Mouse (Mus musculus) adrenal gland, adult 8-10 months (tissue): ENCODE data around the gene Lrrn2. TPM values are rescaled to one million over a fixed set of nuclear protein-coding genes. Genes with fewer than 3 reads are reported as not detected.

Source experiments
- DNase-seq: peaks from one replicate; pipeline ENCODE4 v3.0.0; 2022
- total RNA-seq, 4 experiments: library from RNA; stranded (reverse); gene quantifications; 2 replicates each; pipeline ENCODE4 v1.2.4; 2022

Lrrn2 gene
- 10 to 100 TPM; 11.3 to 35.5 (median 24.4) TPM for total RNA-seq

GRCm38 (mm10) chr1:132880161-132881005 lies at the start of gene Lrrn2:
Gene Lrrn2 (plus strand): TSS chr1:132880273.
- DNase-seq, result peak; percentile 34

GRCm38 (mm10) chr1:132831963-132832362 lies 48.1 kb upstream of the Lrrn2 start:
- no peak for DNase-seq

GRCm38 (mm10) chr1:132834037-132834436 lies 46.0 kb upstream of the Lrrn2 start:
- no peak for DNase-seq

GRCm38 (mm10) chr1:132836895-132837294 lies 43.2 kb upstream of the Lrrn2 start:
- DNase-seq, result no peak

- DNase-seq, result no peak
Observed at GRCm38 (mm10) chr1:132837691-132838090, 42.4 kb upstream of the Lrrn2 start.

GRCm38 (mm10) chr1:132838371-132838770 lies 41.7 kb upstream of the Lrrn2 start:
- no peak for DNase-seq

GRCm38 (mm10) chr1:132843612-132844011 lies 36.5 kb upstream of the Lrrn2 start:
- no peak for DNase-seq

GRCm38 (mm10) chr1:132844088-132844804 lies 35.8 kb upstream of the Lrrn2 start:
- peak; percentile 53 for DNase-seq

GRCm38 (mm10) chr1:132845766-132846165 lies 34.3 kb upstream of the Lrrn2 start:
- DNase-seq, result peak; percentile 44

- no peak for DNase-seq
Observed at GRCm38 (mm10) chr1:132850809-132851208, 29.3 kb upstream of the Lrrn2 start.

GRCm38 (mm10) chr1:132851296-132851695 lies 28.8 kb upstream of the Lrrn2 start:
- no peak for DNase-seq

GRCm38 (mm10) chr1:132851771-132852170 lies 28.3 kb upstream of the Lrrn2 start:
- DNase-seq, result peak; percentile 33

GRCm38 (mm10) chr1:132853312-132853711 lies 26.8 kb upstream of the Lrrn2 start:
- DNase-seq, result no peak

- DNase-seq, result no peak
Observed at GRCm38 (mm10) chr1:132858516-132859383, 21.3 kb upstream of the Lrrn2 start.

GRCm38 (mm10) chr1:132864220-132864619 lies 15.9 kb upstream of the Lrrn2 start:
- DNase-seq, result no peak

GRCm38 (mm10) chr1:132865585-132865984 lies 14.5 kb upstream of the Lrrn2 start:
- DNase-seq, result no peak

GRCm38 (mm10) chr1:132870327-132870726 lies 9.7 kb upstream of the Lrrn2 start:
- no peak for DNase-seq

GRCm38 (mm10) chr1:132878951-132879610 lies 992 bp upstream of the Lrrn2 start:
- DNase-seq, result no peak

- no peak for DNase-seq
Observed at GRCm38 (mm10) chr1:132879801-132880160, 292 bp upstream of the Lrrn2 start.

- DNase-seq, result peak; percentile 22
Observed at GRCm38 (mm10) chr1:132881041-132881761, 1.1 kb downstream of the Lrrn2 start.

- no peak for DNase-seq
Observed at GRCm38 (mm10) chr1:132881836-132882235, 1.8 kb downstream of the Lrrn2 start.
